Mouse (Mus musculus) cortical plate, adult 2 months (tissue): ENCODE measurements around the gene Neurl2.

ENCODE experiments used
- CTCF ChIP-seq: fragments of 200-500 bp; IDR thresholded peaks from 2 replicates; pipeline ENCODE4 v1.5.1; 2011; ENCODE audit warnings: mild to moderate bottlenecking, control low read depth, low read length; ENCODE audit not compliant: insufficient read depth; ENCODE audit errors: extremely low read depth
- POLR2A ChIP-seq: fragments of 200-500 bp; IDR thresholded peaks from 2 replicates; pipeline ENCODE4 v1.6.1; 2011; ENCODE audit warnings: mild to moderate bottlenecking, low read length, control low read depth; ENCODE audit not compliant: insufficient read depth; ENCODE audit errors: extremely low read depth

DNA sequence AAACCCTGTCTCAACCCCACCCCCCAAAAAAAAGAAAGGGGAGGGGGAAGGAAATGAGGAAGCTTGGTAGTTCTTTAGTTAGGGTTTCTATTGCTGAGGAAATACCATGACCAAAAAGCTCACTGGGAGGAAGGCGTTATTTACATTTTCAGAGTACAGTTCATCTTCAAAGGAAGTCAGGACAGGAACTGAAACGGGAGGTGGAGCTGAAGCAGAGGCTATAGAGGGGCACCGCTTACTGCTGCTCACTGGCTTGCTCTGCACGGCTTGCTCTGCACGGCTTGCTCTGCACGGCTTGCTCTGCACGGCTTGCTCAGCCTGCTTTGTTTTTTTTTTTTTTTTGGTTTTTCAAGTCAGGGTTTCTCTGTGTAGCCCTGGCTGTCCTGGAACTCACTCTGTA lies 35.2 kb upstream of the Neurl2 start:
- TF ChIP-seq POLR2A: no peak
- TF ChIP-seq CTCF: no peak
